Mouse (Mus musculus) spleen, adult 2 months (tissue): ENCODE data around the gene Soat2. TPM values are rescaled to one million over a fixed set of nuclear protein-coding genes. Genes with fewer than 3 reads are reported as not detected.

Experiments
- DNase-seq, 2 experiments: peaks; one replicate each; pipeline versions ENCODE4 v3.0.0 to v3.0.0-alpha.2; 2012 to 2021; ENCODE audit warnings: low spot score in 2 of 2, low read depth in 1 of 2
- H3K27ac ChIP-seq: fragments of 200-500 bp; 2 replicates; pipeline ENCODE4 v1.5.1; 2012; ENCODE audit warnings: low read length, inconsistent platforms; ENCODE audit not compliant: insufficient read depth
- H3K27me3 ChIP-seq: fragments of 200-500 bp; 2 replicates; pipeline ENCODE4 v1.6.1; 2012; ENCODE audit warnings: mild to moderate bottlenecking, moderate library complexity, low read length, inconsistent platforms; ENCODE audit not compliant: control insufficient read depth, insufficient read depth
- H3K36me3 ChIP-seq: fragments of 200-500 bp; 2 replicates; pipeline ENCODE4 v1.6.1; 2012; ENCODE audit warnings: mild to moderate bottlenecking, low read length, inconsistent platforms; ENCODE audit not compliant: control insufficient read depth, insufficient read depth
- H3K4me1 ChIP-seq: fragments of 200-500 bp; 2 replicates; pipeline ENCODE4 v1.6.1; 2011; ENCODE audit warnings: inconsistent platforms; ENCODE audit not compliant: control insufficient read depth, insufficient read depth, insufficient read length
- H3K4me3 ChIP-seq: fragments of 200-500 bp; 2 replicates; pipeline ENCODE4 v1.5.1; 2011; ENCODE audit warnings: mild to moderate bottlenecking, inconsistent platforms; ENCODE audit not compliant: insufficient read depth, insufficient read length; ENCODE audit errors: extremely low read depth
- CTCF ChIP-seq: fragments of 200-500 bp; IDR thresholded peaks from 2 replicates; pipeline ENCODE4 v1.5.1; 2011; ENCODE audit warnings: mild to moderate bottlenecking, inconsistent platforms; ENCODE audit not compliant: insufficient read depth, insufficient read length, insufficient replicate concordance; ENCODE audit errors: extremely low read depth
- POLR2A ChIP-seq: fragments of 200-500 bp; IDR thresholded peaks from 2 replicates; pipeline ENCODE4 v1.6.1; 2011; ENCODE audit warnings: low read depth, low read length, inconsistent platforms
- WGBS: fragments of 180-500 bp; shearing (Covaris S2); methylation state at CpG from one replicate; pipeline ENCODE4 v1.1.7; 2018; 5-methylcytosine and 5-hydroxymethylcytosine counted together
- polyA plus RNA-seq: library from polyadenylated mRNA; depleted of rRNA; stranded (reverse); fragments of >200 nt; gene quantifications from 2 replicates; pipeline ENCODE4 v1.2.3, GENCODE M21; 2012; rRNA removed

Soat2 gene
- 3.2 and 5.4 TPM in 2 replicates for polyA plus RNA-seq

GRCm38 (mm10) chr15:102150301-102151135, at the start of gene Soat2:
TSS of gene Soat2 (plus strand) at chr15:102150526.
- peak within 1 kb of the TSS; percentile 72 for H3K27ac ChIP-seq
- WGBS, result 24% methylated on average over 20 of the region's 20 CpGs
- no peak for DNase-seq
- no peaks in the 10 kb centered on the region for H3K4me1 ChIP-seq
- H3K36me3 ChIP-seq, result no peaks in the 10 kb centered on the region
- TF ChIP-seq CTCF (no peak), POLR2A (no peak)
- no peaks in the 10 kb centered on the region for H3K27me3 ChIP-seq
- peak within 1 kb of the TSS; percentile 33; the same call in 1 of the 2 replicates for H3K4me3 ChIP-seq

- peak overlapping the region; percentile 12 for H3K27ac ChIP-seq
- 0 out of 2 replicates have a peak, but pooled peaks cover 2% of the 10 kb centered on the region for H3K27me3 ChIP-seq
- no peak for DNase-seq
- H3K4me3 ChIP-seq, result peak overlapping the region; percentile 53; the same call in 1 of the 2 replicates
- WGBS, result 66% methylated on average over 10 of the region's 10 CpGs
- TF ChIP-seq CTCF, result no peak
- no peak for TF ChIP-seq POLR2A
- peaks cover 8% of the 10 kb centered on the region for H3K4me1 ChIP-seq
- H3K36me3 ChIP-seq, result peaks cover 2% of the 10 kb centered on the region; the same call in 1 of the 2 replicates
Measured at GRCm38 (mm10) chr15:102100996-102101671, 49.2 kb upstream of the Soat2 start.

- 56% methylated on average over 11 of the region's 11 CpGs for WGBS
- Histone ChIP-seq H3K27ac (peak overlapping the region; percentile 81), H3K36me3 (0 out of 2 replicates have a peak, but pooled peaks cover 1% of the 10 kb centered on the region), H3K27me3 (0 out of 2 replicates have a peak, but pooled peaks cover 2% of the 10 kb centered on the region), H3K4me3 (peak overlapping the region; percentile 23), H3K4me1 (peaks cover 10% of the 10 kb centered on the region)
- TF ChIP-seq POLR2A (no peak), CTCF (no peak)
- DNase-seq, result no peak
Measured at GRCm38 (mm10) chr15:102101672-102102541, 48.4 kb upstream of the Soat2 start.

GRCm38 (mm10) chr15:102102548-102103121, 47.7 kb upstream of the Soat2 start:
- Histone ChIP-seq H3K27me3 (0 out of 2 replicates have a peak, but pooled peaks cover 2% of the 10 kb centered on the region), H3K4me3 (peak overlapping the region; percentile 49), H3K27ac (peak overlapping the region; percentile 81), H3K4me1 (peaks cover 10% of the 10 kb centered on the region), H3K36me3 (no peaks in the 10 kb centered on the region)
- 69% methylated on average over 6 of the region's 6 CpGs for WGBS
- TF ChIP-seq POLR2A (peak; percentile 2; the same call in 1 of the 2 replicates), CTCF (no peak)
- DNase-seq, result no peak

GRCm38 (mm10) chr15:102103371-102103946, 46.9 kb upstream of the Soat2 start:
- 85% methylated on average over 14 of the region's 14 CpGs for WGBS
- peak overlapping the region; percentile 49 for H3K4me3 ChIP-seq
- H3K36me3 ChIP-seq, result no peaks in the 10 kb centered on the region
- TF ChIP-seq POLR2A (no peak), CTCF (no peak)
- peaks cover 10% of the 10 kb centered on the region for H3K4me1 ChIP-seq
- H3K27me3 ChIP-seq, result 0 out of 2 replicates have a peak, but pooled peaks cover 2% of the 10 kb centered on the region
- peak overlapping the region; percentile 80 for H3K27ac ChIP-seq
- no peak for DNase-seq
